Mouse (Mus musculus): ENCODE measurements around the gene Grid2. TPM values are rescaled to one million over a fixed set of nuclear protein-coding genes. Genes with fewer than 3 reads are reported as not detected.

Grid2 gene
- polyA plus RNA-seq, 1 experiment from 2014 or later = 0.21 TPM

- Histone ChIP-seq H3K4me1 (ENCODE audit: control insufficient read depth, insufficient read depth, low read length) (no peaks in the 10 kb centered on the region), H3K27ac (replicated peaks; ENCODE audit: low read depth, low read length) (no peak overlapping the region), H3K9me3 (ENCODE audit: control insufficient read depth, low read length) (no peaks in the 10 kb centered on the region), H3K36me3 (ENCODE audit: control insufficient read depth, insufficient read depth, low read length) (no peaks in the 10 kb centered on the region), H3K4me2 (ENCODE audit: low read depth, severe bottlenecking) (no peak overlapping the region), H3K4me3 (ENCODE audit: low read depth, low read length) (no peak overlapping the region), H3K9ac (ENCODE audit: low read length) (no peak overlapping the region), H3K27me3 (ENCODE audit: control insufficient read depth, insufficient read depth, low read length) (no peaks in the 10 kb centered on the region)
- DNase-seq (ENCODE audit: low spot score) (no peak), ATAC-seq (ENCODE audit: insufficient number of reproducible peaks, low FRiP score, low TSS enrichment, low read depth) (no peak)
- 95% methylated on average over 1 of the region's 1 CpGs for WGBS
Observed at GRCm38 (mm10) chr6:63701684-63702083, 446.0 kb downstream of the Grid2 start.

GRCm38 (mm10) chr6:63733740-63734139, 478.1 kb downstream of the Grid2 start:
- Histone ChIP-seq H3K4me1 (ENCODE audit: control insufficient read depth, insufficient read depth, low read length) (no peaks in the 10 kb centered on the region), H3K4me2 (ENCODE audit: low read depth, severe bottlenecking) (no peak overlapping the region), H3K9ac (ENCODE audit: low read length) (no peak overlapping the region), H3K9me3 (ENCODE audit: control insufficient read depth, low read length) (no peaks in the 10 kb centered on the region), H3K27me3 (ENCODE audit: control insufficient read depth, insufficient read depth, low read length) (no peaks in the 10 kb centered on the region), H3K27ac (replicated peaks; ENCODE audit: low read depth, low read length) (no peak overlapping the region), H3K4me3 (ENCODE audit: low read depth, low read length) (no peak overlapping the region), H3K36me3 (ENCODE audit: control insufficient read depth, insufficient read depth, low read length) (no peaks in the 10 kb centered on the region)
- DNase-seq (ENCODE audit: low spot score) = no peak
- no peak for ATAC-seq (ENCODE audit: insufficient number of reproducible peaks, low FRiP score, low TSS enrichment, low read depth)
- WGBS = 81% methylated on average over 2 of the region's 2 CpGs

GRCm38 (mm10) chr6:63762535-63762934, 506.9 kb downstream of the Grid2 start:
- WGBS = 79% methylated on average over 2 of the region's 2 CpGs
- ATAC-seq (ENCODE audit: insufficient number of reproducible peaks, low FRiP score, low TSS enrichment, low read depth) (no peak), DNase-seq (ENCODE audit: low spot score) (no peak)
- Histone ChIP-seq H3K27ac (replicated peaks; ENCODE audit: low read depth, low read length) (no peak overlapping the region), H3K4me2 (ENCODE audit: low read depth, severe bottlenecking) (no peak overlapping the region), H3K4me3 (ENCODE audit: low read depth, low read length) (no peak overlapping the region), H3K4me1 (ENCODE audit: control insufficient read depth, insufficient read depth, low read length) (no peaks in the 10 kb centered on the region), H3K9ac (ENCODE audit: low read length) (no peak overlapping the region), H3K27me3 (ENCODE audit: control insufficient read depth, insufficient read depth, low read length) (no peaks in the 10 kb centered on the region), H3K9me3 (ENCODE audit: control insufficient read depth, low read length) (no peaks in the 10 kb centered on the region), H3K36me3 (ENCODE audit: control insufficient read depth, insufficient read depth, low read length) (no peaks in the 10 kb centered on the region)

- Histone ChIP-seq H3K4me3 (ENCODE audit: low read depth, low read length) (no peak overlapping the region), H3K36me3 (ENCODE audit: control insufficient read depth, insufficient read depth, low read length) (no peaks in the 10 kb centered on the region), H3K4me1 (ENCODE audit: control insufficient read depth, insufficient read depth, low read length) (no peaks in the 10 kb centered on the region), H3K9ac (ENCODE audit: low read length) (no peak overlapping the region), H3K4me2 (ENCODE audit: low read depth, severe bottlenecking) (no peak overlapping the region), H3K9me3 (ENCODE audit: control insufficient read depth, low read length) (no peaks in the 10 kb centered on the region), H3K27ac (replicated peaks; ENCODE audit: low read depth, low read length) (no peak overlapping the region), H3K27me3 (ENCODE audit: control insufficient read depth, insufficient read depth, low read length) (no peaks in the 10 kb centered on the region)
- no peak for DNase-seq (ENCODE audit: low spot score)
- no peak for ATAC-seq (ENCODE audit: insufficient number of reproducible peaks, low FRiP score, low TSS enrichment, low read depth)
Observed at GRCm38 (mm10) chr6:63794679-63795078, 539.0 kb downstream of the Grid2 start.

GRCm38 (mm10) chr6:63820236-63820635, 564.6 kb downstream of the Grid2 start:
- no peaks in the 10 kb centered on the region for H3K9me3 ChIP-seq (ENCODE audit: control insufficient read depth, low read length)
- DNase-seq (ENCODE audit: low spot score) = no peak
- H3K9ac ChIP-seq (ENCODE audit: low read length) = no peak overlapping the region
- peak; percentile 66; the same call in 1 of the 2 replicates for ATAC-seq (ENCODE audit: insufficient number of reproducible peaks, low FRiP score, low TSS enrichment, low read depth)
- no peak overlapping the region for H3K27ac ChIP-seq (replicated peaks; ENCODE audit: low read depth, low read length)
- H3K4me3 ChIP-seq (ENCODE audit: low read depth, low read length) = no peak overlapping the region
- H3K27me3 ChIP-seq (ENCODE audit: control insufficient read depth, insufficient read depth, low read length) = no peaks in the 10 kb centered on the region
- 26% methylated on average over 5 of the region's 5 CpGs for WGBS
- H3K4me2 ChIP-seq (ENCODE audit: low read depth, severe bottlenecking) = no peak overlapping the region
- H3K4me1 ChIP-seq (ENCODE audit: control insufficient read depth, insufficient read depth, low read length) = no peaks in the 10 kb centered on the region
- H3K36me3 ChIP-seq (ENCODE audit: control insufficient read depth, insufficient read depth, low read length) = no peaks in the 10 kb centered on the region

DNA sequence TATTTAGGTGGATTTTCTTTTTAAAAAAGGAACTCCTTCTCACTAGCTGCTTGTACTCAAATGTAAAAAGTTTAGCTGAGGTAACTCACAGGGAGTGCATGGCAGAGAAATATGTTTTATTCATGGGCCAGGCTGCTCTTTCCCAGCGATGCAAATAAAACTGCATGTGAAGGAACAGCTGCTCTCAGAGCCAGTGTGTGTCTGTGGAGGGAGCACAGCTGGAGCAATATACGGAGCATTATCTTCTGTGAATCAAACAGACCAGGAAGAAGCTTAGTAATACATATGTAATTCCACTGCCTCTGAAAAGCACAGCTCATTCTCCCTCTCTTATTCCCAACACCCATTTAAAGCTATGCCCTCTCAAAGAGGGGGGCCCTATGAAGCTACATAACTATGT, 607.0 kb downstream of the Grid2 start:
- no peak for ATAC-seq (ENCODE audit: insufficient number of reproducible peaks, low FRiP score, low TSS enrichment, low read depth)
- WGBS = 41% methylated on average over 2 of the region's 2 CpGs

GRCm38 (mm10) chr6:63877088-63877764, 621.5 kb downstream of the Grid2 start:
- no peak for ATAC-seq (ENCODE audit: insufficient number of reproducible peaks, low FRiP score, low TSS enrichment, low read depth)
- Histone ChIP-seq H3K9me3 (ENCODE audit: control insufficient read depth, low read length) (no peaks in the 10 kb centered on the region), H3K27me3 (ENCODE audit: control insufficient read depth, insufficient read depth, low read length) (no peaks in the 10 kb centered on the region), H3K4me3 (ENCODE audit: low read depth, low read length) (no peak overlapping the region), H3K36me3 (ENCODE audit: control insufficient read depth, insufficient read depth, low read length) (no peaks in the 10 kb centered on the region), H3K27ac (replicated peaks; ENCODE audit: low read depth, low read length) (no peak overlapping the region), H3K9ac (ENCODE audit: low read length) (no peak overlapping the region), H3K4me2 (ENCODE audit: low read depth, severe bottlenecking) (no peak overlapping the region), H3K4me1 (ENCODE audit: control insufficient read depth, insufficient read depth, low read length) (no peaks in the 10 kb centered on the region)
- no peak for DNase-seq (ENCODE audit: low spot score)
- WGBS = 86% methylated on average over 3 of the region's 3 CpGs

More for the DNA sequence above, 607.0 kb downstream of the Grid2 start:
- no peak overlapping the region for H3K4me3 ChIP-seq (ENCODE audit: low read depth, low read length)
- no peak for DNase-seq (ENCODE audit: low spot score)
- H3K9ac ChIP-seq (ENCODE audit: low read length) = no peak overlapping the region
- no peaks in the 10 kb centered on the region for H3K27me3 ChIP-seq (ENCODE audit: control insufficient read depth, insufficient read depth, low read length)
- no peaks in the 10 kb centered on the region for H3K4me1 ChIP-seq (ENCODE audit: control insufficient read depth, insufficient read depth, low read length)
- no peaks in the 10 kb centered on the region for H3K9me3 ChIP-seq (ENCODE audit: control insufficient read depth, low read length)
- H3K27ac ChIP-seq (replicated peaks; ENCODE audit: low read depth, low read length) = no peak overlapping the region
- H3K4me2 ChIP-seq (ENCODE audit: low read depth, severe bottlenecking) = no peak overlapping the region
- no peaks in the 10 kb centered on the region for H3K36me3 ChIP-seq (ENCODE audit: control insufficient read depth, insufficient read depth, low read length)

- H3K27me3 ChIP-seq (ENCODE audit: control insufficient read depth, insufficient read depth, low read length) = no peaks in the 10 kb centered on the region
- no peak overlapping the region for H3K4me2 ChIP-seq (ENCODE audit: low read depth, severe bottlenecking)
- no peaks in the 10 kb centered on the region for H3K9me3 ChIP-seq (ENCODE audit: control insufficient read depth, low read length)
- 83% methylated on average over 6 of the region's 6 CpGs for WGBS
- ATAC-seq (ENCODE audit: insufficient number of reproducible peaks, low FRiP score, low TSS enrichment, low read depth) (no peak), DNase-seq (ENCODE audit: low spot score) (no peak)
- H3K4me1 ChIP-seq (ENCODE audit: control insufficient read depth, insufficient read depth, low read length) = no peaks in the 10 kb centered on the region
- no peak overlapping the region for H3K9ac ChIP-seq (ENCODE audit: low read length)
- no peak overlapping the region for H3K27ac ChIP-seq (replicated peaks; ENCODE audit: low read depth, low read length)
- H3K36me3 ChIP-seq (ENCODE audit: control insufficient read depth, insufficient read depth, low read length) = no peaks in the 10 kb centered on the region
- H3K4me3 ChIP-seq (ENCODE audit: low read depth, low read length) = no peak overlapping the region
Observed at GRCm38 (mm10) chr6:63877765-63878345, 622.2 kb downstream of the Grid2 start.

DNA sequence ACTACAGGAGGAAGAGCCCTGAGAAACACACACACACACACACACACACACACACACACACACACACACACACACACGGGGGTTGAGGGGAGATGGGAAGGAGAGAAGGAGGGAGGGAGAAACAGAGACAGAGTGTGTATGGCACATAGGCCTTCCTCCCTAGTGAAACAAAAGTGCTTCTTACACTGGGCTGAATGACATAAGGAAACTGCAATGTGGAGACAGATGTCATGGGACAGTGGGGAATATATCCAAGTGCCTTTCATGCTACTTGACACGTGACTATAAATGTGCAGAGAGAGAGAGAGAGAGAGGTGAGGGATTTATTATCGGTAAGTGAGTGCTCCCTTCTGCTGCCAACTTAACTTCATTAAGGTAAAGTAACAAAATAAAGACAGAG, 639.0 kb downstream of the Grid2 start:
- DNase-seq (ENCODE audit: low spot score) (no peak), ATAC-seq (ENCODE audit: insufficient number of reproducible peaks, low FRiP score, low TSS enrichment, low read depth) (no peak)
- Histone ChIP-seq H3K27ac (replicated peaks; ENCODE audit: low read depth, low read length) (no peak overlapping the region), H3K4me3 (ENCODE audit: low read depth, low read length) (no peak overlapping the region), H3K4me1 (ENCODE audit: control insufficient read depth, insufficient read depth, low read length) (no peaks in the 10 kb centered on the region), H3K9me3 (ENCODE audit: control insufficient read depth, low read length) (no peaks in the 10 kb centered on the region), H3K9ac (ENCODE audit: low read length) (no peak overlapping the region), H3K36me3 (ENCODE audit: control insufficient read depth, insufficient read depth, low read length) (no peaks in the 10 kb centered on the region), H3K4me2 (ENCODE audit: low read depth, severe bottlenecking) (no peak overlapping the region), H3K27me3 (ENCODE audit: control insufficient read depth, insufficient read depth, low read length) (no peaks in the 10 kb centered on the region)
- WGBS = 60% methylated on average over 3 of the region's 3 CpGs

Measured in limb, embryonic 11.5 days (tissue).